Mouse (Mus musculus): Measurements from ENCODE around the gene Slc2a6. TPM values are rescaled to one million over a fixed set of nuclear protein-coding genes. Genes with fewer than 3 reads are reported as not detected.
A peak's percentile ranks its signal among the peaks of the same experiment; 100 is the strongest.

The Slc2a6 gene
- total RNA-seq (2014; rRNA removed), result 29.2 and 30.9 TPM in 2 replicates
- polyA plus RNA-seq (2015; fragmentation: Nextera tagmentation; extraction: Ambion mirVana), result 16.7 and 19.2 TPM in 2 replicates

- Histone ChIP-seq H3K36me3 (ENCODE audit: insufficient read depth, low read length) (no peaks in the 10 kb centered on the region), H3K9ac (replicated peaks; ENCODE audit: low read length) (peak within 1 kb of the TSS; percentile 42), H3K27me3 (ENCODE audit: insufficient read depth, low read length) (no peaks in the 10 kb centered on the region), H3K4me1 (ENCODE audit: insufficient read depth, low read length) (peaks cover 12% of the 10 kb centered on the region), H3K4me3 (ENCODE audit: low read length) (peak within 1 kb of the TSS; percentile 34), H3K4me2 (ENCODE audit: low read depth, low read length) (peak within 1 kb of the TSS; percentile 58), H3K27ac (peak within 1 kb of the TSS; percentile 71), H3K9me3 (ENCODE audit: low read length) (no peaks in the 10 kb centered on the region)
- ATAC-seq (peak; percentile 98), DNase-seq (ENCODE audit: low spot score) (peak; percentile 95)
- TF ChIP-seq CTCF (IDR thresholded peaks at IDR 0.05; ENCODE audit: low read depth), result no peak
- WGBS, result 1% methylated on average over 38 of the region's 38 CpGs
Measured at GRCm38 (mm10) chr2:27027618-27028436, at the start of gene Slc2a6. Gene Slc2a6, minus strand, starts transcription at chr2:27027998.

GRCm38 (mm10) chr2:27075485-27075884 is 47.7 kb upstream of the Slc2a6 start:
- no peaks in the 10 kb centered on the region for H3K9me3 ChIP-seq (ENCODE audit: low read length)
- ATAC-seq (no peak), DNase-seq (ENCODE audit: low spot score) (peak; percentile 51)
- 71% methylated on average over 3 of the region's 3 CpGs for WGBS
- no peak overlapping the region for H3K9ac ChIP-seq (replicated peaks; ENCODE audit: low read length)
- peaks cover 48% of the 10 kb centered on the region for H3K4me1 ChIP-seq (ENCODE audit: insufficient read depth, low read length)
- no peak overlapping the region for H3K27ac ChIP-seq
- no peak overlapping the region for H3K4me3 ChIP-seq (ENCODE audit: low read length)
- no peaks in the 10 kb centered on the region for H3K27me3 ChIP-seq (ENCODE audit: insufficient read depth, low read length)
- TF ChIP-seq CTCF (IDR thresholded peaks at IDR 0.05; ENCODE audit: low read depth), result peak; percentile 72
- H3K36me3 ChIP-seq (ENCODE audit: insufficient read depth, low read length), result no peaks in the 10 kb centered on the region
- no peak overlapping the region for H3K4me2 ChIP-seq (ENCODE audit: low read depth, low read length)

- peak; percentile 53 for DNase-seq (ENCODE audit: low spot score)
- no peak overlapping the region for H3K4me3 ChIP-seq (ENCODE audit: low read length)
- H3K27me3 ChIP-seq (ENCODE audit: insufficient read depth, low read length), result no peaks in the 10 kb centered on the region
- ATAC-seq, result no peak
- H3K9me3 ChIP-seq (ENCODE audit: low read length), result no peaks in the 10 kb centered on the region
- no peaks in the 10 kb centered on the region for H3K36me3 ChIP-seq (ENCODE audit: insufficient read depth, low read length)
- H3K27ac ChIP-seq, result no peak overlapping the region
- WGBS, result 53% methylated on average over 4 of the region's 4 CpGs
- H3K4me1 ChIP-seq (ENCODE audit: insufficient read depth, low read length), result peaks cover 48% of the 10 kb centered on the region
- no peak overlapping the region for H3K4me2 ChIP-seq (ENCODE audit: low read depth, low read length)
- no peak overlapping the region for H3K9ac ChIP-seq (replicated peaks; ENCODE audit: low read length)
- no peak for TF ChIP-seq CTCF (IDR thresholded peaks at IDR 0.05; ENCODE audit: low read depth)
Measured at GRCm38 (mm10) chr2:27074804-27075203, 47.0 kb upstream of the Slc2a6 start.

- Histone ChIP-seq H3K9me3 (ENCODE audit: low read length) (no peaks in the 10 kb centered on the region), H3K4me3 (ENCODE audit: low read length) (no peak overlapping the region), H3K4me2 (ENCODE audit: low read depth, low read length) (no peak overlapping the region), H3K9ac (replicated peaks; ENCODE audit: low read length) (no peak overlapping the region), H3K27me3 (ENCODE audit: insufficient read depth, low read length) (no peaks in the 10 kb centered on the region), H3K36me3 (ENCODE audit: insufficient read depth, low read length) (no peaks in the 10 kb centered on the region), H3K4me1 (ENCODE audit: insufficient read depth, low read length) (peaks cover 37% of the 10 kb centered on the region), H3K27ac (no peak overlapping the region)
- no peak for TF ChIP-seq CTCF (IDR thresholded peaks at IDR 0.05; ENCODE audit: low read depth)
- DNase-seq (ENCODE audit: low spot score), result no peak
- no peak for ATAC-seq
- 86% methylated on average over 4 of the region's 4 CpGs for WGBS
Measured at GRCm38 (mm10) chr2:27073407-27073806, 45.6 kb upstream of the Slc2a6 start.

- Histone ChIP-seq H3K4me1 (ENCODE audit: insufficient read depth, low read length) (peaks cover 28% of the 10 kb centered on the region; the same call in 1 of the 2 replicates), H3K27ac (no peak within 1 kb of the TSS), H3K36me3 (ENCODE audit: insufficient read depth, low read length) (no peaks in the 10 kb centered on the region), H3K4me3 (ENCODE audit: low read length) (no peak within 1 kb of the TSS), H3K9ac (replicated peaks; ENCODE audit: low read length) (no peak within 1 kb of the TSS), H3K9me3 (ENCODE audit: low read length) (no peaks in the 10 kb centered on the region), H3K27me3 (ENCODE audit: insufficient read depth, low read length) (no peaks in the 10 kb centered on the region), H3K4me2 (ENCODE audit: low read depth, low read length) (no peak within 1 kb of the TSS)
- 69% methylated on average over 2 of the region's 2 CpGs for WGBS
- TF ChIP-seq CTCF (IDR thresholded peaks at IDR 0.05; ENCODE audit: low read depth), result no peak
- DNase-seq (ENCODE audit: low spot score) (no peak), ATAC-seq (no peak)
Measured at GRCm38 (mm10) chr2:27071978-27072377, 44.2 kb upstream of the Slc2a6 start, which contains the start of gene Mymk. Gene Mymk, minus strand, starts transcription at chr2:27072179.

- H3K36me3 ChIP-seq (ENCODE audit: insufficient read depth, low read length), result no peaks in the 10 kb centered on the region
- H3K27ac ChIP-seq, result no peak overlapping the region
- H3K27me3 ChIP-seq (ENCODE audit: insufficient read depth, low read length), result no peaks in the 10 kb centered on the region
- DNase-seq (ENCODE audit: low spot score), result peak; percentile 91
- H3K4me2 ChIP-seq (ENCODE audit: low read depth, low read length), result no peak overlapping the region
- no peak overlapping the region for H3K4me3 ChIP-seq (ENCODE audit: low read length)
- peak; percentile 82 for ATAC-seq
- no peak for TF ChIP-seq CTCF (IDR thresholded peaks at IDR 0.05; ENCODE audit: low read depth)
- no peak overlapping the region for H3K9ac ChIP-seq (replicated peaks; ENCODE audit: low read length)
- no peaks in the 10 kb centered on the region for H3K9me3 ChIP-seq (ENCODE audit: low read length)
- peaks cover 28% of the 10 kb centered on the region; the same call in 1 of the 2 replicates for H3K4me1 ChIP-seq (ENCODE audit: insufficient read depth, low read length)
- 23% methylated on average over 4 of the region's 4 CpGs for WGBS
Measured at GRCm38 (mm10) chr2:27071137-27071536, 43.3 kb upstream of the Slc2a6 start.

Measured in hindbrain, postnatal 0 days (tissue).